Mouse (Mus musculus): Measurements from ENCODE around the gene Jmjd4. TPM values are rescaled to one million over a fixed set of nuclear protein-coding genes. Genes with fewer than 3 reads are reported as not detected.

Gene Jmjd4
- polyA plus RNA-seq, 1 experiment from 2014 or later, result 17.9 TPM

Other genes with a start within 250 kb of the Jmjd4 start
- 80.3 and 91.1 TPM in 2 replicates for gene Mrpl55, start 247.6 kb upstream of the Jmjd4 start, polyA plus RNA-seq (2015; fragmentation: Nextera tagmentation; extraction: Ambion mirVana)
- gene 2310033P09Rik, start 241.7 kb upstream of the Jmjd4 start, polyA plus RNA-seq (2015; fragmentation: Nextera tagmentation; extraction: Ambion mirVana), result 25.0 and 25.2 TPM in 2 replicates
- 644 and 651 TPM in 2 replicates for gene Arf1, start 221.8 kb upstream of the Jmjd4 start, polyA plus RNA-seq (2015; fragmentation: Nextera tagmentation; extraction: Ambion mirVana)
- gene Wnt3a, start 159.3 kb upstream of the Jmjd4 start, polyA plus RNA-seq (2015; fragmentation: Nextera tagmentation; extraction: Ambion mirVana), result 0.21 and 0.26 TPM in 2 replicates
- gene Wnt9a, start 143.1 kb upstream of the Jmjd4 start, polyA plus RNA-seq (2015; fragmentation: Nextera tagmentation; extraction: Ambion mirVana), result 3.0 and 3.6 TPM in 2 replicates
- not detected in 2 replicates for gene Prss38, start 74.4 kb upstream of the Jmjd4 start, polyA plus RNA-seq (2015; fragmentation: Nextera tagmentation; extraction: Ambion mirVana)
- gene Snap47, start 1.1 kb downstream of the Jmjd4 start, polyA plus RNA-seq (2015; fragmentation: Nextera tagmentation; extraction: Ambion mirVana), result 557 and 614 TPM in 2 replicates
- gene Zfp867, start 22.4 kb downstream of the Jmjd4 start, polyA plus RNA-seq (2015; fragmentation: Nextera tagmentation; extraction: Ambion mirVana), result 14.2 and 14.4 TPM in 2 replicates
- gene Zkscan17, start 76.7 kb downstream of the Jmjd4 start, polyA plus RNA-seq (2015; fragmentation: Nextera tagmentation; extraction: Ambion mirVana), result 13.4 TPM in 2 replicates
- gene Nlrp3, start 91.5 kb downstream of the Jmjd4 start, polyA plus RNA-seq (2015; fragmentation: Nextera tagmentation; extraction: Ambion mirVana), result 0.09 and 0.34 TPM in 2 replicates
- gene Olfr222, start 126.2 kb downstream of the Jmjd4 start, polyA plus RNA-seq (2015; fragmentation: Nextera tagmentation; extraction: Ambion mirVana), result not detected in 2 replicates
- gene Olfr223, start 143.2 kb downstream of the Jmjd4 start, polyA plus RNA-seq (2015; fragmentation: Nextera tagmentation; extraction: Ambion mirVana), result not detected in 2 replicates
- 35.8 and 39.2 TPM in 2 replicates for gene Mprip, start 211.3 kb downstream of the Jmjd4 start, polyA plus RNA-seq (2015; fragmentation: Nextera tagmentation; extraction: Ambion mirVana)